Mouse (Mus musculus) stomach, embryonic 15.5 days (tissue): ENCODE measurements around the gene Rhox3f. TPM values are rescaled to one million over a fixed set of nuclear protein-coding genes. Genes with fewer than 3 reads are reported as not detected.
"Not testable (repeated sequence)": the region's sequence is repeated elsewhere in the genome, so short reads cannot be mapped to it uniquely, and the experiment has no call there.

Experiments used
- ATAC-seq: fragments of 200-750 bp; cut with Nextera tagmentation; 2 replicates; pipeline ENCODE4 v1.8.0; 2017; ENCODE audit warnings: low read depth, moderate number of reproducible peaks, moderate TSS enrichment; ENCODE audit not compliant: insufficient read depth, low FRiP score
- H3K27ac ChIP-seq: fragments of 300-500 bp; sonication (generic); 2 replicates; pipeline ENCODE4 v1.5.1; 2015; ENCODE audit warnings: mild to moderate bottlenecking, inconsistent platforms
- H3K27me3 ChIP-seq: fragments of 300-500 bp; sonication (generic); replicated peaks from 2 replicates; pipeline ENCODE4 v1.6.1; 2015; ENCODE audit warnings: inconsistent platforms
- H3K36me3 ChIP-seq: fragments of 300-500 bp; sonication (generic); 2 replicates; pipeline ENCODE4 v1.6.1; 2015; ENCODE audit warnings: inconsistent platforms
- H3K4me1 ChIP-seq: fragments of 300-500 bp; sonication (generic); 2 replicates; pipeline ENCODE4 v1.6.1; 2015; ENCODE audit warnings: inconsistent platforms
- H3K4me2 ChIP-seq: fragments of 300-500 bp; sonication (generic); 2 replicates; pipeline ENCODE4 v1.6.1; 2015; ENCODE audit warnings: mild to moderate bottlenecking, inconsistent platforms
- H3K4me3 ChIP-seq: fragments of 300-500 bp; sonication (generic); replicated peaks from 2 replicates; pipeline ENCODE4 v1.5.1; 2015; ENCODE audit warnings: inconsistent platforms
- H3K9ac ChIP-seq: fragments of 300-500 bp; sonication (generic); 2 replicates; pipeline ENCODE4 v1.6.1; 2015; ENCODE audit warnings: inconsistent platforms
- H3K9me3 ChIP-seq: fragments of 300-500 bp; sonication (generic); 2 replicates; pipeline ENCODE4 v1.6.1; 2016; ENCODE audit warnings: inconsistent platforms
- WGBS: fragments of 180-500 bp; shearing (Covaris S2); methylation state at CpG from one replicate; pipeline ENCODE4 v1.1.7; 2015; 5-methylcytosine and 5-hydroxymethylcytosine counted together
- polyA plus RNA-seq: library from polyadenylated mRNA; unstranded; fragments of >200 nt; fragmentation: Nextera tagmentation; extraction: Ambion mirVana; gene quantifications from 2 replicates; pipeline ENCODE4 v1.2.1, GENCODE M21; 2015

Gene Rhox3f
- polyA plus RNA-seq, result not detected in 2 replicates

DNA sequence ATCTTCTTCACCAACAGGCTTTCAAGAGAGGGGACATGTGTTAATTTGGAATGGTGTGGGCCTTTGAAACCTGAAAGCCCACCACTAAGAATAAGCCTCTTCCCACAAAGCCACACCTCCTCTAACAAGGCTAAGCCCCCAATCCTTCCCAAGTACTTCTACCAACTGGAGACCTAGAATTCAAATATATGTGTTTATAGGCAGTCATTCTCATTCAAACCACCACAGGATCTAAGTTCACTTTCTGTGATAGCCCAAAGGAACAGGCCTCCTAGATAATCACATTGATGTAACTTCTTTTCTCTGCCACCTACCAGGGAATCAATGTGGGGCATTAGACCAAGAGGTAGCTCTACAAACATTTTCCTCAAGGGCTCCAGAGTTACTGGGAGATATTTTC, at the start of gene Rhox3f:
TSS of gene Rhox3f (plus strand) at position 301 of the 400 bp plus-strand sequence.
- H3K4me1 ChIP-seq, H3K4me2 ChIP-seq, H3K27me3 ChIP-seq, H3K9ac ChIP-seq, H3K36me3 ChIP-seq, ATAC-seq, H3K4me3 ChIP-seq, H3K27ac ChIP-seq, H3K9me3 ChIP-seq: not testable (repeated sequence)

DNA sequence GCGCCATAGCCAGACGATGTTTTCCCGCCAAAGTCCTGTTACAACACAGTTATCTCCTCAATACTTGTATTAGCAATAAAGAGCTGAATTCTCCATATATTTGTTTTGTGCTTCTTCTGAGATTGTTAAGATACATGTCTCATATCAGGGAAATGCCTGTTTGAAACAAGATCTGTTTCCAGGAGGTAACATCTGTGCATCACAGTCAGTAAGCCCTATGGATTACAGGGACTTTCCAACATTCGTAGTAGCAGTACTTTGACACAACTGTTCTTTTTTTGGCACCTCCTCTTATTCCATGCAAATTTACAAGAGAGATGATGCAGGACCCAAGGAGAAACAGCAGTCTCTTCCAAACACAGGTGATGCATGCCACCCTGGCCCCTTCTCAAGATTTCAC, 39.1 kb upstream of the Rhox3f start, which contains the start of gene Rhox3e:
TSS of gene Rhox3e (plus strand) at position 301 of the 400 bp plus-strand sequence.
- not testable (repeated sequence) for H3K36me3 ChIP-seq, H3K4me2 ChIP-seq, H3K27ac ChIP-seq, H3K9me3 ChIP-seq, H3K27me3 ChIP-seq, H3K4me1 ChIP-seq, H3K4me3 ChIP-seq, ATAC-seq, H3K9ac ChIP-seq
- 88% methylated on average over 1 of the region's 4 CpGs for WGBS

DNA sequence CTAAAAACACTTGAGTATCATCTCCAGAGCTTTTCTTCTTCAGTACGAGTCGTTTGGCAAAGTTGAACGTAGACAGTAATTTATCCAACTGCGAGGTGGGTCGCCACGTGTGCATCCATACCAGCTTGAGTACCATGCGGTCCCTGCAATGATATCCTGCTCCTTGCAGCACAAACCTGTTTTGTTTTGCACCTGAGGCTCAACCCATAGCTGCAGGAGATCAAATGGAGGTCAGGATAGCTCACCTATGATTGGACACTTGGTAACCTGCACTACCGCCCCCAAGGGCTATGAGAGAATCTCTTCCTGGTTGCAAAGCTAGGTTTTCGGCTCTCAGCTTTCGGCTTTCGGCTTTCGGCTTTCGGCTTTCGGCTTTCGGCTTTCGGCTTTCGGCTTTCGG, 23.7 kb upstream of the Rhox3f start, which contains the start of gene Rhox4e:
TSS of gene Rhox4e (plus strand) at position 301 of the 400 bp plus-strand sequence.
- H3K4me2 ChIP-seq, H3K27me3 ChIP-seq, H3K36me3 ChIP-seq, H3K27ac ChIP-seq, H3K4me1 ChIP-seq, H3K4me3 ChIP-seq, H3K9ac ChIP-seq, ATAC-seq, H3K9me3 ChIP-seq: not testable (repeated sequence)
- 97% methylated on average over 10 of the region's 18 CpGs for WGBS

DNA sequence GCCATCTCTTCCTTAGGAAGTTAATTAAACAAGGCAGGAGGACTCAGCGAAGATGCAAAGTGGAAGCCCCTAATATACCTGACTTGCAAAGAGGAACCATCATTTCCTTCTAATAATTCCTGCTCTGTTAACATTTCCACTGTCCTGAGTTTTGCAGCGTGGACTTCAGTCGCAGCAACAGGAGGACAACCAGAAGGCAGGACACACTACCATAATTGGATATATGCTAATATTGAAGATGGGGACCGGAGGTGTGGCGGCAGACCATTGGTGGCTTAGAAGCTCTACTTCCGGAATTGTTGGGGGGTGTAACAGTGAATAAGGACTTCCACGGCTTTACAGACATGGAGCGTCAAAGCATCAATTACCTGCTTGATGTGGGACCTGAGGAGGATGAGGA, 9.7 kb upstream of the Rhox3f start, which contains the start of gene Rhox2f:
TSS of gene Rhox2f (plus strand) at position 301 of the 400 bp plus-strand sequence.
- H3K36me3 ChIP-seq, H3K4me2 ChIP-seq, H3K27me3 ChIP-seq, H3K9me3 ChIP-seq, H3K27ac ChIP-seq, H3K4me3 ChIP-seq, H3K9ac ChIP-seq, H3K4me1 ChIP-seq, ATAC-seq: not testable (repeated sequence)
- WGBS, result 90% methylated on average over 8 of the region's 8 CpGs

DNA sequence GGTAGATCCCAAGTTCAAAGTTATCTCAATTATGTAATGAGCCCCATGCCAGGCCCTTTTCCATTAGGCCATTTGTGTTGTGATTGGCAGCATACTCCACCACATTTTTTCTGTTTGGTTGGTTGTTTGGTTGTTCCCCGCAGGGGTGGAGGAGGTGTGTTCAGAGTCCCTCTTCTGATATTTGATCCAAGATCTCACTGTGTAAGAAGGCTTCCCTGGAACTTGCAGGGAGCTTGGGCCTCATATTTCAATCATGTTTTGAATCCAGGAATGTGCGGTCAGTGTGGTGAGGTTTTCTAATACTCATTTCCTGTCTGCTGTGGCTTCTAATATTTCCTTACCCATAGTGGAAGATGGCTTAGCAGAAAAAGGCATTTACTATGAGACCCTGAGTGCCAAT, 8.2 kb upstream of the Rhox3f start:
- 50% methylated on average over 2 of the region's 2 CpGs for WGBS
- not testable (repeated sequence) for ATAC-seq, H3K4me1 ChIP-seq

DNA sequence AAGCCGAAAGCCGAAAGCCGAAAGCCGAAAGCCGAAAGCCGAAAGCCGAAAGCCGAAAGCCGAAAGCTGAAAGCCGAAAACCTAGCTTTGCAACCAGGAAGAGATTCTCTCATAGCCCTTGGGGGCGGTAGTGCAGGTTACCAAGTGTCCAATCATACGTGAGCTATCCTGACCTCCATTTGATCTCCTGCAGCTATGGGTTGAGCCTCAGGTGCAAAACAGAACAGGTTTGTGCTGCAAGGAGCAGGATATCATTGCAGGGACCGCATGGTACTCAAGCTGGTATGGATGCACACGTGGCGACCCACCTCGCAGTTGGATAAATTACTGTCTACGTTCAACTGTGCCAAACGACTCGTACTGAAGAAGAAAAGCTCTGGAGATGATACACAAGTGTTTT, 26.8 kb downstream of the Rhox3f start, which contains the start of gene Rhox4f:
TSS of gene Rhox4f (minus strand) at position 101 of the 400 bp plus-strand sequence.
- not testable (repeated sequence) for H3K27me3 ChIP-seq, H3K36me3 ChIP-seq, H3K4me3 ChIP-seq, H3K27ac ChIP-seq, H3K9me3 ChIP-seq, H3K9ac ChIP-seq, ATAC-seq, H3K4me1 ChIP-seq, H3K4me2 ChIP-seq
- WGBS, result 94% methylated on average over 16 of the region's 19 CpGs

More for the DNA sequence above, 8.2 kb upstream of the Rhox3f start:
- not testable (repeated sequence) for H3K4me2 ChIP-seq, H3K9ac ChIP-seq, H3K27ac ChIP-seq, H3K4me3 ChIP-seq, H3K9me3 ChIP-seq, H3K27me3 ChIP-seq, H3K36me3 ChIP-seq

DNA sequence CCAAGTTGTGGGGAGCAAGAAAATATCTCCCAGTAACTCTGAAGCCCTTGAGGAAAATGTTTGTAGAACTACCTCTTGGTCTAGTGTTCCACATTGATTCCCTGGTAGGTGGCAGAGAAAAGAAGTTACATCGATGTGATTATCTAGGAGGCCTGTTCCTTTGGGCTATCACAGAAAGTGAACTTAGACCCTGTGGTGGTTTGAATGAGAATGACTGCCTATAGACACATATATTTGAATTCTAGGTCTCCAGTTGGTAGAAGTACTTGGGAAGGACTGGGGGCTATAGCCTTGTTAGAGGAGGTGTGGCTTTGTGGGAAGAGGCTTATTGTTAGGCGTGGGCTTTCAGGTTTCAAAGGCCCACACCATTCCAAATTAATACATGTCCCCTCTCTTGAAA, 47.7 kb downstream of the Rhox3f start, which contains the start of gene Rhox3g:
TSS of gene Rhox3g (minus strand) at position 101 of the 400 bp plus-strand sequence.
- H3K9me3 ChIP-seq, ATAC-seq, H3K27ac ChIP-seq, H3K36me3 ChIP-seq, H3K4me1 ChIP-seq, H3K4me3 ChIP-seq, H3K4me2 ChIP-seq, H3K27me3 ChIP-seq, H3K9ac ChIP-seq: not testable (repeated sequence)
- WGBS, result 91% methylated on average over 2 of the region's 2 CpGs

Other genes with a start within 250 kb of the Rhox3f start
- gene Rhox3a2, start 201.0 kb upstream of the Rhox3f start, polyA plus RNA-seq, result not detected in 2 replicates
- gene Rhox4a2, start 190.1 kb upstream of the Rhox3f start, polyA plus RNA-seq, result 0.30 TPM in 1 of 2 replicates, not detected in the other
- gene Rhox2b, start 168.9 kb upstream of the Rhox3f start, polyA plus RNA-seq, result not detected in 2 replicates
- not detected in 2 replicates for gene Rhox4b, start 148.5 kb upstream of the Rhox3f start, polyA plus RNA-seq
- gene Rhox2c, start 127.3 kb upstream of the Rhox3f start, polyA plus RNA-seq, result not detected in 2 replicates
- not detected in 2 replicates for gene Rhox3c, start 122.4 kb upstream of the Rhox3f start, polyA plus RNA-seq
- not detected in 2 replicates for gene Rhox4c, start 100.7 kb upstream of the Rhox3f start, polyA plus RNA-seq
- gene Rhox2d, start 87.6 kb upstream of the Rhox3f start, polyA plus RNA-seq, result not detected in 2 replicates
- gene Rhox4d, start 66.6 kb upstream of the Rhox3f start, polyA plus RNA-seq, result not detected in 2 replicates
- not detected in 2 replicates for gene Rhox2e, start 50.5 kb upstream of the Rhox3f start, polyA plus RNA-seq
- gene Rhox3e, start 39.0 kb upstream of the Rhox3f start, polyA plus RNA-seq, result not detected in 2 replicates
- gene Rhox4e, start 23.6 kb upstream of the Rhox3f start, polyA plus RNA-seq, result not detected in 2 replicates
- not detected in 2 replicates for gene Rhox2f, start 9.6 kb upstream of the Rhox3f start, polyA plus RNA-seq
- gene Rhox4f, start 26.7 kb downstream of the Rhox3f start, polyA plus RNA-seq, result not detected in 2 replicates
- gene Rhox3g, start 47.6 kb downstream of the Rhox3f start, polyA plus RNA-seq, result not detected in 2 replicates
- gene Rhox2g, start 62.5 kb downstream of the Rhox3f start, polyA plus RNA-seq, result not detected in 2 replicates
- gene Rhox4g, start 70.3 kb downstream of the Rhox3f start, polyA plus RNA-seq, result not detected in 2 replicates
- not detected in 2 replicates for gene Rhox3h, start 87.8 kb downstream of the Rhox3f start, polyA plus RNA-seq
- gene Rhox2h, start 92.3 kb downstream of the Rhox3f start, polyA plus RNA-seq, result not detected in 2 replicates
- 1.9 and 2.8 TPM in 2 replicates for gene Rhox5, start 223.8 kb downstream of the Rhox3f start, polyA plus RNA-seq
- not detected in 2 replicates for gene Rhox6, start 245.9 kb downstream of the Rhox3f start, polyA plus RNA-seq